Mouse (Mus musculus): ENCODE measurements around the gene Pkdrej.

GRCm38 (mm10) chr15:85840983-85841382 lies 19.4 kb upstream of the Pkdrej start:
- TF ChIP-seq POLR2A (IDR thresholded peaks at IDR 0.05; ENCODE audit: insufficient read depth, low read depth, low read length): no peak
- peak; percentile 78 for TF ChIP-seq CTCF (IDR thresholded peaks at IDR 0.05)
- no peak for TF ChIP-seq EP300 (IDR thresholded peaks at IDR 0.05; ENCODE audit: insufficient read depth, low read depth, low read length)

All from heart, adult 2 months (tissue).